Mouse (Mus musculus) ES-Bruce4 (cell line): ENCODE measurements around the gene Rasgrp4.

Experiments
- CTCF ChIP-seq: IDR thresholded peaks from one replicate; pipeline ENCODE4 v1.8.1; 2011; ENCODE audit warnings: low read depth, low read length
- EP300 ChIP-seq: IDR thresholded peaks from 2 replicates; pipeline ENCODE4 v1.6.1; 2011; ENCODE audit warnings: low read depth, low read length; ENCODE audit not compliant: insufficient read depth
- POLR2A ChIP-seq: IDR thresholded peaks from one replicate; pipeline ENCODE4 v1.8.1; 2011; ENCODE audit warnings: low read length; ENCODE audit not compliant: insufficient read depth

DNA sequence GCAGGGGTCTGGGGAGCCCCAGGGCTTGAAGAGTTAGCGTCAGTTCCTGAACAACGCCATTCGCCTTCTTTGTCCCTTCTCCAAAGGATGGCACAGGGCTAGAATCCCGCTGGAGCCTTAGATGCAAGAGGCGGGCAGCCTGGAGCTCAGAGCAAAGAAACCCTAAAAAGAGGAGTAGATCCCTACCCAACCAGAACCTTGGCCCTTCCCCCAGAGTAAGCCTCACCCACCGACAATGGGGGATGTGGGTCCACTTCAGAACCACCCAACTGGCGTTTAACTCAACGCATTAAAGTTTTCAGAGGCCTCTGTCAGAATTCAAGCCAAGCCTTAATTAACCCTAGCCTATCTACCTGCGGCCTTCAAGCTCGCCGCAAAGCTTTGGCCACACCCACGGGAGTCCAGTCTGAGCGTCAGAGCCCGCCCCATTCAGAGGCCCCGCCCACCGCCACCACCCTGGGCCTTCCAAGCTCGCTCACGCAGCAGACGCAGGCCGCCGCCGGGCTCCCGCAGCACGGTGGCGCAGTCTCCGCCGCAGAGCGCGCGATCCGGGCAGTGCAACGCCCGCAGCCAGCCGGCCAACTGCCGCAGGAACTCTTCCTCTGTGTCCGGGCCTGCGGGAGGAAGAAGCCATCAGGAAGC, 20.7 kb downstream of the Rasgrp4 start:
- no peak for TF ChIP-seq CTCF
- TF ChIP-seq POLR2A: no peak
- no peak for TF ChIP-seq EP300
